Mouse (Mus musculus) common myeloid progenitor, adult 5-6 weeks (primary cell): ENCODE data around the gene Cldn10. TPM values are rescaled to one million over a fixed set of nuclear protein-coding genes. Genes with fewer than 3 reads are reported as not detected.

Source experiments
- ATAC-seq: replicated peaks from 2 replicates; pipeline ENCODE4 v1.8.0; 2016; ENCODE audit warnings: low read depth, mild to moderate bottlenecking, moderate TSS enrichment, inconsistent platforms; ENCODE audit not compliant: poor library complexity, severe bottlenecking
- total RNA-seq: library from RNA; stranded (forward); fragments of 200-1000, 187-1606 nt; gene quantifications from 2 replicates; pipeline ENCODE4 v1.2.3, GENCODE M21; 2017

Cldn10 gene
- total RNA-seq, 1 experiment from 2014 or later = 0.05 TPM

DNA sequence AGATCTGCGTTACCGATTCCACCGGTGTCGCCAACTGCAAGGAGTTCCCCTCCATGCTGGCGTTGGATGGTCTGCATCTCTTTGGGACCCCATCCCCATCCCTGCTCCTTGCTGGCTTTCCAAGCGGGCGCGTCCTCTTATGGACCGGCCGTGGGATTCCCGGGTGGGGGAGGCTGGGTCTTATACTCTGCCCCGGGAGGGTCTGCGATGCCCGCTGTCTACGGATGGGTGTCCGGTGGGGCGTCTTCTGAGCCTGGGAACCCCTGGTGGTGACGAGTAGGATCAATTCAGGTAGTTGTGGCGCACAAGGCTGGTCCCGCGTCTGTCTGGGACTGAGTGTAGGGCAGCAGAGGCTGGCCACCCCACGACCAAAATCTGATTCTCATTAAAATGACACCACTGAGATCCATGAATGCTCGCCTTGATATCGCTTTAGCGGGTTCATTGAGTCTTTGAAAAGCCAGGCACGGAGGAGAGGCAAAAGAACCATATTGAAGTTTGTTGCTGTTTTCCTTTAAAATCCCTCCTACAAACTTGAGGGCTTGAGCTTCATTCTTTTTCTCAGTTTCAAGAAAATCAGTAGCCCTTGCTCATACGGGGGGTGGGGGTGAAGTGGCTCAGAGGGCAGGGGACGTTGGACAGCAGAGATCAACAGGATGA lies 67.6 kb downstream of the Cldn10 start:
- ATAC-seq = peak; percentile 43

DNA sequence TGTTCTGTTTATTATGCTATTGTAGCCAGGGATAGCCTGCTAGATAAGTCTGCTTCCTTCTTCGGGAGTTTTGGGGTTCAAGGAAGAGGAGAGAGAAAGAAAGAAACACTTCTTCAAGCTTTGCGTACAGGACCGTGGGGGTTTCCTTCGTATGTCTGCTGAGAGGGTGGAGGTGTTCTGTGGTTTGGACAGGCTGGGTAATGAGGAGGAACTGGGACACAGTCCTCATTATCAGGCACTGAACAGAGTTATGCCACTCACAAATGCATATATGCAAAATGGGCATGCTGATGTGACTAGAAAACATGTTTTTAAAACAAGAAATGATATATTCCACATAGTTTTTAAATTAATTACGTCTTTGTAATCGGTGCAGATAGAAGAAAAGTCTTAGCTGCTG lies 68.9 kb downstream of the Cldn10 start:
- no peak for ATAC-seq

DNA sequence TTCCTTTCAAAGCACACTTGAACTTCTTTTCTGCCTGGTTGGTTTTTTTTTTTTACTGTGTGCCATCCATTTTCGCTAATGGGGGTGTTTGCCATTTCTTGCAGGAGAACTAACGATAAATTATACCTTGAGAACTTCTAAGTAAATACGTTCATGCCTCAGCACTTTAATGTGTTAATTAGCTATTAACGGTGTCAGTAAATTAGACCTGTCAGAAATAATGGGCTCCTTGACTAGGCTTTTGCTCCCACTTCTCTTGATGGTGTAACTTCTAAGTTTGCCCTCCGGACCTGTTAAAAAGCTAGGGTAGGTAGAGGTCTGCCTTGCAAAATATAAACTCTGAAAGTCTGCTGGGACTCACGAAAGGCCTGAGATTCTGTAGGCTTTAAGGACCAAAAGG lies 70.6 kb downstream of the Cldn10 start:
- no peak for ATAC-seq

DNA sequence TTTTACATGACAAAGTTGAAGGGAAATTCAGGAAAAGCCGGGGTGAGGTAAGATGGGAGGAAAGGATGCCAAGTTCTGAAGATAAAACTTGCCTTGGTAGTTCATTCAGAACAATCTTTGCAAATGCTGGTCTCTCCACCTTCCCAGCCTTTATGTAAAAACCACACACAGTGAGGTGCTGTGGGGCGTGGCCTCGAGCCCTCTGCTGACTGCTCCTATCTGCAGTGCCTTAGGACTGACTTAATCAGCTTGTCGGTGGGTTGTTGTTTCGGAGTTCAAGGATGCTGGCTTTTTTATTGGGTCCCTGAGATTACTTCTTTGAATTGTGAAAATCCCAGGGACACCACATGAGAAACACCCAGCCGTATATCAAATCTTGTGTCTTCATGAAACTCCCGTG lies 74.5 kb downstream of the Cldn10 start:
- peak; percentile 58; the same call in 1 of the 2 replicates for ATAC-seq

DNA sequence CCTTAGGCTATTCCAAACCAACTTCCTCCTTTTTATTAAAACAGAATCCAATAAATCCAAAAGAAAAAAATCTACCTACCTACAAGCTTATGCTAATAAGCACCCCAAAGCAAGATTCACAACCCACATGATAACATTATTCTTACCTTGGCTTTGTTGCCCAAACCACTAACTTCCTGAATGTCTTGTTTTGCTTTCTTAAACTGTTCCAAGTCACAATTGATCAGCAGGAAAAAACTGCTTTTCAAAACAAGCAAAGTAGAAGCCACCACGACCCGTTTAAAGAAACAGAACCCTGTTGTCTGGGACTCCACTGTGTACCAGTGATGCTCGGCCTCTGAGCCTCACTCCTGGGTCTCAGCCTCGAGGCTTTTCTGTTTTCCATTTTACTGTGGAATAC lies 77.2 kb downstream of the Cldn10 start:
- no peak for ATAC-seq

DNA sequence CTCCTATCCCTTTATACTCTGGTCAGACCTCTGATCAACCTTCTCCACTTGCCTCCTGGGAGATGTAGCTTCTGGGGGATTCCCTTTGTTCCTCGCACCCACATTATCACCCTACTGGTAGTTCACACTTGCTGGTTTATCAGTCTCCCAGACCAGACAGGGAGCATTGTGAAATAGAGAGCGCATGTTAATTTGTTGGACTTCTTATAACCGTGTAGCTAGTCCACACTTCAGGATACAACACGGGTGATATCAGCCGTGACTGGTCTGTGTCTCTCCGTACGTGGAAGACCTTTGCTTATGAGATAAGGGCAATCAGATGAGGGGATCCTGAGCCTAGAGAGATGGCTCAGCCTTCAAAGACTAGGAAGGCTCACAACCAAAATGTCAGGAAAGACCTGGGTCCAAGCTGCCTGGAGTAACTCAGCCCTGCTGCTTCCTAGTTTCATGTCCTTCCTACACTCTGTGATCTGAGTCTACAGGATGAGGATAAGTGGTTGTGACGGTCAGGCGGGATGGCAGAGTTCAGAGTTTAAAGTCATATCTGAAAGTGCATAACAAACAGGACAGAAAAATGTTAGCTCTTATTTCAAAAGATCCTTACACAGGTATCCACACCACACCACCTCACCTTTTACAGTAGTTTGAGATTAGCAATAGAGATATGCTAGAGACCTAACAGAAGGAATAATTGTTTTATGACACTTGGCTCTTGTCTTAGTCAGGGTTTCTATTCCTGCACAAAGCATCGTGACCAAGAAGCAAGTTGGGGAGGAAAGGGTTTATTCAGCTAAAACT lies 78.5 kb downstream of the Cldn10 start:
- no peak for ATAC-seq

DNA sequence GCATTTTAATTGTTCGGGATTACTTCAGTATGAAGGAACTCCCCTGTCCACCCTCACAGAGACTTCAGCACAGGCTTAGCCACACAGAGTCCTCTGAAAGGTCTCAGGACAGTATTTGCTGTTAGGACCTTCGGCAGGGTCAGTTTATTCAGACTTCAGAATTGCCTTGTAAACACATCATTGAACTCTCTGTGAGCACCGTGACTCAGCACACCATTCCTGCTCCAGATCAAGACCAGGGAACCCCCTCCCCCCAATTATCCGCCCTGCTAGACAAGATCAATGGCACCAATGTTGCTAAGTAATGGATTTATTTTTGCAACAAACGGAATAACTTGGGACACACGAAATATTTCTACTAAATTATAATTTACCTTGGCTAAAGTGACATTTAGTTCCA lies 79.7 kb downstream of the Cldn10 start:
- no peak for ATAC-seq

DNA sequence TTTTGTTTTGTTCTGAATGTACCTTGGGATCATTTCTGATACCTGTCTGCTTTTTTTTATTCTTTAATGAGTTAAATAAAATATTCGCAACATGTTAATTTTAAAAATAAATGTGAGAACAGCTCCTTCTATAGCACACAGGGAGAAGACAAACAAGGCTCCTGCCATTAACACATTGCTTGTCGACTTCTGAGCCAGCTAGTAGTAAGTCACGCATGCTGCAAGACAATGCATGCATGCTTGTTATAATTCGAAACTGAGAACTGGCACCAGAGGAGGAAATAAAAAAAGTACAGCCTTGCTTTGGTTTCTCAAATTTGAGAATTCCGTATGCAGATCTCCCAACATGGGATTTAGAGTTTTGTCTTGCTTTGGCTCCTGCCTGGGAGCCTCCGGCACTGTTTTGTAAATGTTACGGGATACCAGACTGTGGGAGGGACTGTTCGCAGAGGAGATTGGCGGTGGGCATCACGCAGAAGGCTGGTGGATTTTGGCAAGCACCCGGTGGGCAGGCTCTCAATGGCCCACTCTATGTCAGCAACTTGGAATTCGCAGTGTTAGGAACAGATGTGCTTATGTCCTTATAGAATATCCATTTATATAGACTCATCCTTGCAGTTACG lies 80.5 kb downstream of the Cldn10 start:
- ATAC-seq = no peak

DNA sequence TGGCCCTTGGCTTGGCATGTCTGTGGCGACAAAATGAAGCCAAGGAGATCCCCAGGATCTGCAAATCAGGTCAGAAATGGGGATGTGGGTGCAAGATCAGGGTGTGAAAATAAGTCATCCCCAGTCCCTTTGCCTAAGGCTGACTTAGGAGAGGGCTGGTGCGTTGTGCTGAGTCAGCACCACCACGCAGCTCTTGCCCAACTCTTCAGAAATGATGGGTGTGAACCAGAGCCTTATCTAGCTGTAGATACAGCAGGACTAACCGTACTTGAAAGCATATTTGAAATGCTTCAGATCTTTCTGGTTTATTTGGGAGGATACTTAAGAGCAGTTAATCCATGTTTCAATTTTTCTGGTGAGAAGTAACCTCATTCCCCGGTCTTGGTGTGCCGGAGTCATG lies 82.0 kb downstream of the Cldn10 start:
- peak; percentile 92 for ATAC-seq

DNA sequence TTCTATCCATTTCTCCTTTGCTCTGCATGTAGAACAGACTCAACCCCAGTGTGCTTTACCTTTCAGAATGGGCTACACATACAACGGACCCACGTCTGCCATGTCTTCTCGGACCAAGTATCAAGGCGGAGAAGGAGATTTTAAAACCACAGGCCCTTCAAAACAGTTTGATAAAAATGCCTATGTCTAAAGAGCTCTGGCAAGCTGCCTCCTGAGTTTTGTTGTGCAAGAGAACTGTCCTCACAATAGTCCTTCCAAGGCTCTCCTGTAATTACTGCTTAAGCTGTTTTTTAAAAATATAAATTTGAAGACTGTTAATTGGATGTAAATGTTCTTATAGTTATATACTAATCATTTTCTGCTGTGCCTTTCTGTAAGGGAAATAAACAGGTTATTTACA lies 86.4 kb downstream of the Cldn10 start:
- ATAC-seq = no peak

DNA sequence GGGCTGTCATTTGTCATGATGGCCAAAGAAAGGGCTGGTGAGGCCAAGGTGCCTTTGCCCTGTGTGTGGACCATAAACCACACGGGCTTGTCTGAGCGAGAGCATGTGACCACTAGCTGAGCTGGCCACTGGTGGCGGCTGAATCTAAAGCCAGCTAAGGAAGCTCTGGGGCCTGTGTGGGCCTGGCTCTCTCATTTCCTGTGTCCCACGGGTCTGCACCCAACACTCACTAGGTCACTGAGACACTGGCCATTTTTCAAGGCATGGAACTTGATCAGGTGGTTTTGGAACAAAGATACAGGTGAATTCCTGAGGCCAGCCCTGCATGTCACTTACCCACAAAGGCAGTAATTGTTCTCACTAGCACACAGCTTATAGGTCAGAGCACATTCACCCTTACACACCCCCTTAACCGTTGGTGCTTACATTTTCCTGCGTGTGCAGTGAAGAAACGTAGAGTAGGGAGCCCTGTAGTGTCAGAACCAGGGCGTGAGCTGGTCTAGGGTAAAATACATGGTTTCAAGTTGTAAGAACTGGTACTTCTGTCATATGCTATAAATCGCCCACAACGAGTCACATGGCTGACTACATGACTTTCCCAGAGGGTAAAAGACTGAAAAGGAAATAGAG lies 87.2 kb downstream of the Cldn10 start:
- no peak for ATAC-seq

DNA sequence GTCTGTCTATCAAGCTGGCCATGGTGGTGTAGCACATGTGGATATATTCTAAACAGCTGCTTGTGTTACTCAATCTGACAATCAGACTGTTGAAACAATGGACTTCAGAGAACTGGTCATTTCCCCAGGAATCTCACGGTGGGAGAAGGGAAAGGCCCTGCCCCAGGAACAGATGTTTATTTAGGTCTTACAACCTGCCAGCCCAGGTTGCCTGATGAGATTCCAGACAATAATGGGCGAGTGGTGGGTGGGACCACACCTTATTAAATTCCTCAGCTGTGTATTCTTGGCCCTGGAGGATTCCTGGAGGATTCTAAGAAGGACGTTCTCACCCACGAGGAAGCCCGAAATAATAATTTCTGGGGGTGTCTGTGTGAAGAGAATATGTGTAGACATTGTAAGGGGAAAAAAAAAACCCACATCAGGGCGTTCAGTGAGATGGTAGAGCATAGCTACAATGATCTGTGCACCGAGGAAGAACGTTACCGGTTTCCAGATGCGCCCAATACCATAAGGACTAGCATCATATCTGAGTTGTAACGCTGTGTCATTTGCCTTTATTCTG lies 90.7 kb downstream of the Cldn10 start:
- no peak for ATAC-seq

DNA sequence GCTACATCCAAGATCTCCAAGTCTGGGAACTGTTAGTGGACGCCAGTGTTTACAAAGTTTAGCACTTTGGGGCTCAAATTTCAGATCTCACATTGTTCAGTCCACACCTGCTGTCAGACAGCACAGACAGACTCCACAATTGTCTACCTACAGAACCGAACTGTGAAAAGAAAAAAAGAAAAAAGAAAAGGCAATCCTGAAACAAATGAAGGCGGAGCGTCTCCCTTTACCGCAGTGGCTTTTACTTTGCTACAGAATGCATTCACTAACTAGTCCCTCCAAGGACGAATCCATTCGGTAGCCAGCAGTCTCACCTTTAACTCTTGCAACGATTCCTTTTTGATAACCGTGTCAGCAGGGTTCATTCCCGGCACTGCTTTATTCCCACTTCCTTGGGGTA lies 93.0 kb downstream of the Cldn10 start:
- ATAC-seq = no peak

DNA sequence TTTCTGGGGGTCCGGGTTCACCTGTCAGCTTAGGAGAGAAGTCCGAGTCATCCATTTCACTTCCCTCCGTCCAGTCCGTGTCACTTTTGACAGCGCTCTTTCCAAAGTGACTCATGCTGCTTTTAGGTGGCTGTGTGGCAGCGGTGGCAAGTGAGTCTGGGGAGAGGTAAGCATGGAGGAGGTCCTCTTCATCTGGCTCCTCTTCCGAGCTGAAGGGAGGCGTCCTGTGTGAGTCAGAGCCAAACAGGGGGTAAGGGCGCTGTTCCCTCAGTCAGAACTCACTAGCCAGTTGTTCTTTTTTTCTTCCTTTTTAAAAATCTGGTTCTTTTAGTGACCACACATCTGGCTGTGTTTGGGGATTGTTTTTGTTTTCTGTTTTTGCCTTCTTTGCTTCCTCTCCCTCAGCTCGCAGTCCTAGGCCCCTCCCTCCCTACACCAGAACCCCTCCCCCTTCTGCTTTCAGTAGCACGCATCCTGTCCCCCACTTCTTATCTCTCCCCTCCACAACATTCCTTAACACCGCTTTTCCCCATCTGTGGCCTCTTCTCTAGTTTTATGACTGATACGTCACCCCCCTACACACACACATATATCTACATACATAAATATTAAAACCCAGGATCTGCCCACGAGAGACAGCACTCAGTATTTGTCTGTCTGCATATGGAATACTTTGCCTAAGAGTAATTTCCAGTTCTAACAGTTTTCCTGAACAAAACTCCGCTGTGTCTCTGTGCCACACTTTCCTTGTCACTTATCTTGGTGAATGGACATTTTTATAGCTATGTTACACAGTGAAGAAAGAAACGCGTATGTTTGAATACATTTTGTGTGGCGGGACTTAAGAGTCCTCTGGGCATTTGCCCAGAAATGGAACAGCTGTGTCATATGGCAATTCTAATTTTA lies 95.9 kb downstream of the Cldn10 start:
- ATAC-seq = peak; percentile 74

DNA sequence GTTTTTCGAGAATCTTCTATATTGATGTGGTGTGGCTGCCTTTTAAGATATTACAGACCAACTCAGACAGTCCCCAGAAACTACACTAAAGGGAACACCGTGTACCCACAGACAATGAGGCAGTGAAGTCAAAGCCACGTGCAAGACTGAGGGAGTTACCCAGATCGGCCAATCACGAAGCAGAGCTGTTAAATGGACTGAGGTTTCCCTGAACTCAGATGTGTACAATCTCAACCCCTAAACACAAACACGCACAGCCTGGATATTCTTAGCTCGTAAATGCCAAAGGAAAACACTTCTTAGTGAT lies 96.5 kb downstream of the Cldn10 start:
- ATAC-seq = peak; percentile 47

DNA sequence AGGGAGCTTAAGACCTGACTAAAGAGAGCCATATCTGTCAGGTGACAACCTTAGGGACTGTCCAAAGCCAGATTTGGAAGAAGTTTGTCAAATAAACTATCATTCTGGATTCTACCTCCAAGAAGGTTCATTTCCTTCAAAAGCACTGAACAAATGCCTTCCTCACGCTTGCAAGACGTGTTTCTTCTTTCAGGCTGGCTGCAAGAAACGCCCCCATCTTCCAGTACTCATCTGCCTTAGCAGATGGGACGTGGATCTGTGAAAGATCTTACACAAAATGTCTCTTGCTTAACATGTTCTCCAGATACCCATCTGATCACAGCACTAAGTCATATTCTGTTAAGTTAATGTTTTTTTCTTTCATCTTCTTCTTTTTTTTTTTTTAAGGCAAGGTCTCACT lies 102.4 kb downstream of the Cldn10 start:
- ATAC-seq = no peak

DNA sequence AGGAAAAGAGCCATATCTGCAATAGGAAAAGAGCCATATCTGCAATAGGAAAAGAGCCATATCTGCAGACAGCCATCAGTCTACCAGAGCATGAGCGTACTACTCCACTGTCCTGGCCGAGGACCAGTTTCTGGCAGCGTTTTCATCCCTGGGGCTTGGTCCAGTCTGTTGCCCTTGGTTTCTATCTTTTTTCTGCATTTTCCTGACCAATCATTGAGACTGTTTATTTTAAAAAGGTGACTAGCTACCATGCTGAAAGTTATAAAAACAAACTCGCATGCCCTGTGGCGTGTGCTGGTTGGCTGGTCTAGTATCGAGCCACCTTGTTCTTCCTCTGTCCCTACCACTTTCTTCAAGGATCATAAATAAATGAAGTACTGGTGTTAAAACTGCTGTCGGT lies 107.5 kb downstream of the Cldn10 start:
- ATAC-seq = no peak

DNA sequence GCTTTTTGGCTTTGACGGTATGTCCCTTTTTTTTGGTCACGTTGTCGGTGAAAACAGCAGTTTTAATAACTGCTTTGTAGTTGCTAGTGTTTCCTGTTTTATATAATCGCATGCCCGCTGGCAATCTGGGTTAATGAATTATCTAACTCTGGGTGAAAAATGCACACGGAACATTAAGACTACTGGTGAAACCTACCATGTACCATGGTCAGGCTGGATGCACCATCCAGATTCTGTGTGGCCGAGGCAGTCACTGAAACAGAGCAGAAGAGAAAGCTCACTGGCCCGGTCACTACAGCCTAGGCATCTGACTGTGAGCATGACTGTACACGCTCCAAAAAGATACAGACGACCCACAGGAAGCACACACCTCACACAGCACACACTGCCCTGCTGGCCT lies 107.9 kb downstream of the Cldn10 start:
- no peak for ATAC-seq

DNA sequence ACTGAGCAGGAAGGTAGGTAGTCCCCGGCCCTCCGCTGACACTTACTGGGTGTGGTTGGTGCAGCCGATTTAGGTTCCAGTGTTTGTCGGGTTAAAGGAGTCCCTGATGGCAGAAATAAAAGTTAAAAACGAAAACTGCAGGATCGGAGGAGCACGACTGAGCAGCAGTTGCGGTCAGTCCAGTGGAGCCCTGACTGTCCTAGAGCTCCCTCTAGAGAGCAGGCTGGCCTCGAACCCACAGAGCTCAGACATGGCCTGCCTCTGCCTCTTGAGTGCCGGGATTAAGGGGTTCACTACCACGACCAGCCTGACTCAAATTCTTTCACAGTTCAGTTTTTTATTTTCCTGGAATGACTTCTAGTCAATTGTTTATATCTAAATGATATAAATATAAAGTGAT lies 112.2 kb downstream of the Cldn10 start:
- ATAC-seq = no peak

DNA sequence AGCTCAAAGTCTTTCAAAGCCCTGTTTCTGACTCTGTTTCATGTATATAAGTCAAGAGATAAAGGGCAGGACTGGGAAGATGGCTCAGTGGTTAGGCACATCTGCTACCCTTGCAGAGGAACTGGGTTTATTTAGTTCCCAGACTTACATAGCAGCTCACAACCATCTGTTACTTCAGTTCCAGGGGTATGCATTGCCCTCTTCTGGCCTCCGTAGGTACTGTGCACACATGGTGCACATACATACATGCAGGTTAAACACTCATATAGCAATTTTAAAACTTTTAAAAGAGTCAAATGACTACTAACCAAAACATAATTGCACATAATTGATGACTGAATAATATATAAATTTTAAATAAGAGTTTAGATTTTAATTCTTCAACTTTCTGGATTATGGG lies 113.2 kb downstream of the Cldn10 start:
- ATAC-seq = no peak
